Mouse (Mus musculus) kidney, adult 2 months (tissue): ENCODE data around the gene Tnnt1. TPM values are rescaled to one million over a fixed set of nuclear protein-coding genes. Genes with fewer than 3 reads are reported as not detected.

Experiments used
- DNase-seq: peaks from one replicate; pipeline ENCODE4 v3.0.0; 2021
- H3K27ac ChIP-seq: fragments of 200-500 bp; 2 replicates; pipeline ENCODE4 v1.5.1; 2012; ENCODE audit warnings: low read depth, low read length, control low read depth, inconsistent platforms; ENCODE audit not compliant: insufficient read depth
- H3K27me3 ChIP-seq: fragments of 200-500 bp; replicated peaks from 2 replicates; pipeline ENCODE4 v1.6.1; 2012; ENCODE audit warnings: mild to moderate bottlenecking, moderate library complexity, low read length, inconsistent platforms; ENCODE audit not compliant: control insufficient read depth, insufficient read depth
- H3K36me3 ChIP-seq: fragments of 200-500 bp; 2 replicates; pipeline ENCODE4 v1.6.1; 2012; ENCODE audit warnings: mild to moderate bottlenecking, moderate library complexity, low read length, inconsistent platforms; ENCODE audit not compliant: control insufficient read depth, insufficient read depth
- H3K4me1 ChIP-seq: fragments of 200-500 bp; 2 replicates; pipeline ENCODE4 v1.6.1; 2011; ENCODE audit warnings: low read length; ENCODE audit not compliant: control insufficient read depth, insufficient read depth
- H3K4me3 ChIP-seq: fragments of 200-500 bp; 2 replicates; pipeline ENCODE4 v1.5.1; 2011; ENCODE audit warnings: mild to moderate bottlenecking, low read depth, low read length, control low read depth; ENCODE audit not compliant: insufficient read depth
- CTCF ChIP-seq: fragments of 200-500 bp; conservative IDR thresholded peaks from 2 replicates; pipeline ENCODE4 v1.5.1; 2011; ENCODE audit warnings: low read depth, mild to moderate bottlenecking, control low read depth, low read length, moderate library complexity, mixed read lengths; ENCODE audit not compliant: insufficient read depth, insufficient read length
- POLR2A ChIP-seq: fragments of 200-500 bp; IDR thresholded peaks from one replicate; pipeline ENCODE4 v1.6.1; 2011; ENCODE audit warnings: low read depth, low read length, control low read depth
- WGBS: fragments of 180-500 bp; shearing (Covaris S2); methylation state at CpG from one replicate; pipeline ENCODE4 v1.1.7; 2018; 5-methylcytosine and 5-hydroxymethylcytosine counted together
- polyA plus RNA-seq: library from polyadenylated mRNA; depleted of rRNA; stranded (reverse); fragments of >200 nt; gene quantifications from 2 replicates; pipeline ENCODE4 v1.2.3, GENCODE M21; 2012; rRNA removed

The Tnnt1 gene
- polyA plus RNA-seq = 0.39 and 3.9 TPM in 2 replicates

- 32% methylated on average over 4 of the region's 4 CpGs for WGBS
- no peak for DNase-seq
- Histone ChIP-seq H3K27ac (no peak within 1 kb of the TSS), H3K4me3 (no peak within 1 kb of the TSS), H3K27me3 (no peaks in the 10 kb centered on the region), H3K4me1 (no peaks in the 10 kb centered on the region), H3K36me3 (no peaks in the 10 kb centered on the region)
- TF ChIP-seq POLR2A (no peak), CTCF (no peak)
Observed at GRCm38 (mm10) chr7:4516332-4517050, at the start of gene Tnnt1. Tnnt1 (minus strand) TSS chr7:4516382.

DNA sequence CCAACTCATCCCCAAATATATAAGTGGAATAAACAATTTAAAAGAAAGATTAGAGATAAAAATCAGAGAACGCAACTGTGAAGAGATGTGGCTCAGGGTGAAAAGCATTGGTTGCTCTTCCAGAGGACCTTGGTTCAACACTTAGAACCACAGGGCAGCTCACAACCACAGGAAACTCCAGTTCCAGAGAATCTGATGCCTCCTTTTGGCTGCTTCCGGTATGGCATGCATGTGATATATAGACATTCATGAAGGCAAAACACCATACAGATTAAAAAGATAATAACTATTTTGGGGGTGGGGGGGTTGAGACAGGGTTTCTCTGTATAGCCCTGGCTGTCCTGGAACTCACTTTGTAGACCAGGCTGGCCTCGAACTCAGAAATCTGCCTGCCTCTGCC lies 46.5 kb upstream of the Tnnt1 start:
- 94% methylated on average over 3 of the region's 3 CpGs for WGBS
- H3K27ac ChIP-seq = no peak overlapping the region
- H3K27me3 ChIP-seq = no peaks in the 10 kb centered on the region
- H3K4me1 ChIP-seq = no peaks in the 10 kb centered on the region
- no peaks in the 10 kb centered on the region for H3K36me3 ChIP-seq
- no peak overlapping the region for H3K4me3 ChIP-seq
- TF ChIP-seq POLR2A = no peak
- no peak for TF ChIP-seq CTCF
- DNase-seq = no peak

- Histone ChIP-seq H3K4me3 (no peak overlapping the region), H3K27me3 (no peaks in the 10 kb centered on the region), H3K36me3 (no peaks in the 10 kb centered on the region), H3K27ac (no peak overlapping the region), H3K4me1 (no peaks in the 10 kb centered on the region)
- no peak for DNase-seq
- 66% methylated on average over 6 of the region's 6 CpGs for WGBS
- TF ChIP-seq POLR2A (no peak), CTCF (no peak)
Observed at GRCm38 (mm10) chr7:4557167-4557560, 41.0 kb upstream of the Tnnt1 start.

- H3K27me3 ChIP-seq = no peaks in the 10 kb centered on the region
- WGBS = 17% methylated on average over 15 of the region's 15 CpGs
- peak; percentile 74 for DNase-seq
- no peak overlapping the region for H3K4me3 ChIP-seq
- H3K4me1 ChIP-seq = no peaks in the 10 kb centered on the region
- H3K36me3 ChIP-seq = no peaks in the 10 kb centered on the region
- TF ChIP-seq POLR2A = no peak
- TF ChIP-seq CTCF = peak; percentile 99
- no peak overlapping the region for H3K27ac ChIP-seq
Observed at GRCm38 (mm10) chr7:4556256-4557166, 40.3 kb upstream of the Tnnt1 start.

DNA sequence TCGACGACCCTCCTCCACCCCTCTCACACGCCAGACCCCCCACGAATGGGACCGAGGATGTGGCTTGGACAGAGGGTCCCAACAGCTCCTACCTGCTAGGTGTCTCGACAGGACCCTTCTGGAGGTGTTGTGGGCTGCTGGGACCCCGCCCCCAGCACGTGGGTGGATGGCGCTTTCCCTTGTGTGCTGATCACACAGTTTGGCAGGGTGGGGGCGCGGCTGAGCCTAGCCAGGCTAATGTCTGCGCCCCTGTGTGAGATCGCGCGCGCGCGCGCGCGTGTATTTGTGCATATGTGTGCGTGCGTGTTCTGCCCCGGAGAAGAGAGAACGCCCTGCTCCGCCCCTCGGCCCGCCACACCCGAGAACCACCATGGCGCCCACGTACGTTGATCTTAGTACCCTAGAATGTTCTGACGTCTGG lies 31.0 kb upstream of the Tnnt1 start, which contains the start of gene Syt5:
Gene Syt5, minus strand, starts transcription at position 321 of the 421 bp plus-strand sequence.
- H3K4me1 ChIP-seq = no peaks in the 10 kb centered on the region
- H3K4me3 ChIP-seq = no peak within 1 kb of the TSS
- H3K36me3 ChIP-seq = no peaks in the 10 kb centered on the region
- no peak for DNase-seq
- TF ChIP-seq CTCF = no peak
- TF ChIP-seq POLR2A = no peak
- no peaks in the 10 kb centered on the region for H3K27me3 ChIP-seq
- no peak within 1 kb of the TSS for H3K27ac ChIP-seq
- 13% methylated on average over 33 of the region's 33 CpGs for WGBS

GRCm38 (mm10) chr7:4546591-4547131 lies 30.5 kb upstream of the Tnnt1 start:
- no peak overlapping the region for H3K27ac ChIP-seq
- H3K27me3 ChIP-seq = no peaks in the 10 kb centered on the region
- WGBS = 3% methylated on average over 26 of the region's 26 CpGs
- TF ChIP-seq CTCF (no peak), POLR2A (no peak)
- H3K4me3 ChIP-seq = no peak overlapping the region
- no peaks in the 10 kb centered on the region for H3K4me1 ChIP-seq
- H3K36me3 ChIP-seq = no peaks in the 10 kb centered on the region
- peak; percentile 45 for DNase-seq
